Mouse (Mus musculus): ENCODE data around the gene Kcnab3.

Gene Kcnab3

DNA sequence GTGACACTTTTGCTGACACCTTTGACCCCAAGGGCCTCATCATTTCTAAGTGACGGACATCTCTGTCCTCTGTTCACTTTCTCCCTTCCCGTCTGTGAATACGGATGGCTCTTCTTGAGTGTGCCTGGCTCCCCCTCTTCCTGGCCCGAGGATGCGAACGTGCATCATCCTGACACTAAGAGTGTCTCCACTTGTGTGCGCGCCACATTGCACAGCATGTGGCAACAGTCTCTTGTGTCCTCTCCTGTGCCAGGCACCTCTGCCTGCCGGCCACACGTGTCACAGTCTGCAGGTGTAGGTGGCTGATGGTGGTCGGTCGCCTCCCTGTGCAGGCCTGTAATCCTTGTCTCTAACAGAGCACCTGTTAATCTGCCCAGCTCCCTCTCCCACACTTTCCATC, 45.5 kb downstream of the Kcnab3 start:
- DNase-seq: no peak

DNA sequence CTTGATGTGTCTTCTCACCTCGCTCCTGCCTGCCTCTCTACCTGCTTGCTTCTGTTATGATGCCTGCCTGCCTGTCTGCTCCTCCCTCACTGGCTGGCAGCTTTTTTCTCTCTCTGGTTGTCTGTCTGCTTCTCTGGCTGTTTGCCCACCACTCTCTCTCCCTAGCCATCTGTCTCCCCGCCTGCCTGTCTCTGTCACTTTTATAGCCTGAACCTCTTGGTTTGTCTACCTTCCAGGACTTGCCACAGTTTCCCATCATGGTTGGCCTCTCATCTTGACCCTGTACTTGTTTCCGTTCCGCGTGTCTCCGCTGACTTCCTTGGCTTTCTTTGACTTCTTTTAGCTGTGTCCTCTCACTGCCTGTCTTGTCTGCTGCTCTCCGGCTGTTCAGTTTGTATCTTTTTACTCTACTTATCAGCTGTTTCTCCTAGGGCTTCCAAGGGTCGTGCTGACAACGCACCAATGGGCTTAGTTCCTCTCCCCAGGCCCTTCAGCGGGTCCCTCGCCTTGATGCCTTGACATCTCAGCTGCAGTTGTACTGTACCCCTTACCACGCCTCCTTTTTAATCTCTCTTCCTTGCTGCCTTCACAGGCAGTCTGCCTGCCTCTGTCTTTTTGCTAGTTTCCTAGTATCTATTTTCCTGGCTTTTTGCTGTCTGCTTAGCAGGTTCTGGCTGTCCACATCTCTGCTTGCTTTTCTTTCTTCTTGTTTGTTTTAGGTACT, 46.2 kb downstream of the Kcnab3 start:
- DNase-seq: peak; percentile 19

DNA sequence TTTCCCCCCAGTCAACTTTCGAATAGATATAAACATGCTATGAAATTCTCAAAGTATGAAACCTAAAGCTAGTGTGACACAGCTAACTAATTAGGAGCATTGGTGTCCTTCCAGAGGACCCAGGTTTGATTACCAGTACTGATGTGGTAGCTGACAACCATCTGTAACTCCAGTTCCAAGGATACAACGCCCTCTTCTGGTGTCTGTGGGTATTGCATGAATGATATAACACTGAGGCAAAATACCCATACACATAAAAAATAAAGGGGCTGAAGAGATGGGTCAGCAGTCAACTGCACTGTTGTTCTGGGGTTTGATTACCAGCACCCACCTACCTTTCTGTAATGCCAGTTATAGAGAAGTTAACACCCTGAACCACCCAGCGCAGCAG, 46.7 kb downstream of the Kcnab3 start:
- peak; percentile 23 for DNase-seq

DNA sequence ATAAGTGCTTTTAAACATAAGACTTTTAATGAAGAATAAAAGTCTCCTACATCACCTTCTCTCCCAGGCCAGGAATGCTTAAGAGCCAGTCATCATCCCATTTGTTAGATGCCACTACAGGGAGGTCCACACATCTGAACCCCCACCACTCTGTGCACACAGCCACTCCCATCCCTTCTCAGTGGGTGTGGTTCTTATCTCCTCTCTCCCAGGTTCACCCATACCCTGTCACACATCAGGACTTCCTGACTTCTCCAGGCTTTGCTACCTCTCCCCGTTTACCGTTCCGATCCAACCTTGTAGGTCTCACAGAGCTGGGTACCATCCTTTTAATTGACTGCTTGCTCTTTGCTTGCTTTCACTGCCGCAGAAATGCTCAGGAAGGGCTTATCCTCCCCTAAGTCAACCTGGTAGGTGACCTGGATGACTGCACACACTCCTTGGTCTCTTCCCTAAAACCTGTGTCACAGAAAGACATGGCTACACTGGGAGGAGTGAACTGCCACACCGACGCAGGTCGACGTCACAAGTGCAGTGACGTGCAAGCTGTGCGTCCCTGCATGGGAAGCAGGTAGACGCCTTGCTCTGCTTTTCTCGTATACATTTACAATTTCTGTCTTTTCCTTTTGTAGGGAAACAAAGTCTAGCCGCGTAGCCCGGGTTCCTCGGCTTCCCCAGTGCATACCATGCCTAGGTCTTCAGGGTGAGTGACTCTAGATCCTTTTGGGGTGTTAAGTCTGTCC, 47.3 kb downstream of the Kcnab3 start:
- no peak for DNase-seq

DNA sequence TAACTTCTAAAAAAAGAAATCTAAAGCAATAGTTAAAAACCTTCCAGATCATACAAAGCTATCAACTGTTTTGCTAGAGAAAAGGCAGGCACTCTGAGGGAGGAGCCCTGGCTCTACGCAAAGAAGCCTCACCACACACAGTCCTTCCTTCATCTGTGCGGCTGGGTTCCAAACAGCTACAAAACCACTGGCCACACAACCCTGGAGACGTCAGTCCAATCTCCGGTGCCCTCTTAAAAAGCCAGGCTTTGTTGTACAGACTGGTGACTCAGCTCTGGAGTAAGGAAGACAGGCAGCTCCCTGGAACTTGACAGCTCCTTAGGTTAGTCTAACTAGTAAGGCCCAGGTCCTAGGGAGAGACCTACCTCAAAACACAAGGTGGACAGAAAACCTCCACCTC, 49.6 kb downstream of the Kcnab3 start:
- no peak for DNase-seq

DNA sequence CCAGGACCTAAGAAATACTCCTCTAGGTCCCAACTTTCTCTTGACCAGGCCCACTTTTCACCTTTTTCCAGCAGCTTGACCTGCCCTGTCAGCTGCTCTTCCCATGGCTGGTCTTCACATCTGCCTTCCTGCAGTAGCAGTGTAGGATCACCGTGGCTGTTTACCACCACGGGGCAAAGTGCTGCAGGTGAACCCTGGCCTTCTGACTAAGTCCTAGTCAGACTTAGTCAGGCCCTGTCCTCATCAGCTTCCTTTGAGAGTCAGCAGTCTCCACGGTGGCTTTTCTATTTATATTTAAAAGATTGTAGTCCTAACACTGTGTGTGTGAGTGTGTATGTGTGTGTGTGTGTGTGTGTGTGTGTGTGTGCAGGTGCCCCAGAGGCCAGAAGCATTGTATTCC, 51.7 kb downstream of the Kcnab3 start:
- no peak for DNase-seq

DNA sequence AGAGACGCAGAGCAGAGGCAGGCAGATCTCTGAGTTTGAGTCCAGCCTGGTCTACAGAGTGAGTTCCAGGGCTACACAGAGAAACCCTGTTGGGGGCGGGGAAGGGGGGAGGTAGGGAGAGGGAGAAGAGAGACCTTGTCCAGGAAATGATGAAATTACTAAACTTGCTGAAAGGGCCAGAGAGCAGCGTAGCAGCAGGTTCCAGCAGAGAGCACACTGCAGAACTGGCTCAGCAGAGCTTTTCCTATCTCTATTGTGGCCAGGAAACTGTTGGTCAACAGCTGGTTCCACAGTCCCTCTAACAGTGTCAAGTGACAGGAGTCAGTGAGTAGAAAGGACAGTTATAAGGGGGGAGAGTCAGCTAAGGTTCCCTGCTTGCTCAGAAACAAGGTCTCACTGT, 53.5 kb downstream of the Kcnab3 start:
- no peak for DNase-seq

DNA sequence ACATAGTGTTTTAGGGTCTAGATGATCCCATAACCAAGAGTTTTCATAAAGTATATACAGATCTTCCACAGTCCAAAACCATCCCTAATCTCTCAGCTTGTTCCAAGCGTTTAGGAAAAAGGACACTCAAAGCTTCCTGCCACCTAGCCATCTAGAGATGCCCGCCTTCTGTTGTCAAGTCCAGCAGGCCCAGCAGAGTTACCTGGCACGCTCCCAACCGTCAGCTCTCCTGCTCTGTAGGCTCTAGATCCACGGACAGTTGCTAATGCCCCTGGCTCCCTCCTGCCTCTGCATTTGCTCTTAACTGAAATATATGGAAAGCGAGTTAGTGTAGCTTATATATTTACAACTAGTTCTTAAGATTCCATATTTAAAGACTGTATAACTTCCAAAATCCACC, 55.3 kb downstream of the Kcnab3 start:
- no peak for DNase-seq
